Mouse (Mus musculus): ENCODE measurements at regions not wholly inside any gene's neighbourhood (a gene's known extent, or its start where the extent isn't known, plus 50 kb on each side); places are given as distances from the start of the nearest gene placed in this dataset.

GRCm38 (mm10) chr2:138640654-138641053 is 384.3 kb downstream of the Btbd3 start:
- Histone ChIP-seq H3K9ac (no peak overlapping the region), H3K27me3 (ENCODE audit: insufficient read depth, low read length) (no peaks in the 10 kb centered on the region), H3K36me3 (ENCODE audit: insufficient read depth) (no peaks in the 10 kb centered on the region), H3K4me2 (no peak overlapping the region), H3K4me1 (ENCODE audit: insufficient read depth) (no peaks in the 10 kb centered on the region), H3K9me3 (ENCODE audit: low read depth, low read length) (no peaks in the 10 kb centered on the region), H3K27ac (ENCODE audit: low read depth) (no peak overlapping the region), H3K4me3 (ENCODE audit: low read depth, low read length) (no peak overlapping the region)
- no peak for TF ChIP-seq CTCF (IDR thresholded peaks at IDR 0.05; ENCODE audit: low read depth)
- 88% methylated on average over 2 of the region's 2 CpGs for WGBS
- no peak for ATAC-seq (ENCODE audit: insufficient read depth)
- DNase-seq: no peak

DNA sequence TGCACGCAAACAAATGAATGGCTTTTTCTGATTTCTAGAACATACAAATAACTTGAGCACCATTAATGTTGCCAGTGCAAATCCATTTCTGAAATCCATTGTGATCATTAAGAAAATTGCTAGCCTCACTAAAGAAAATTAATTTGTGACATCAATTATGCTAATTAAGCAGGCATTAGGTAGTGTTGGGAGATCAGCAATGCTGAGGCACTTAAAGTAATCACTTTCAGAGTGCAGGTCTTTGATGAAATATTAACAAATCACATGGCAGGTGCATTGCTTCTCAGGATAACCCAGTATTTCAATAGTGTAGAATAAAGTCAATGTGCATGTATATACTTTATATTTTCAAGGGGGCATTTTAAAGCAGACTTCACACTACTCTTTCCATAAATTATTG is 385.0 kb downstream of the Btbd3 start:
- TF ChIP-seq CTCF (IDR thresholded peaks at IDR 0.05; ENCODE audit: low read depth): no peak
- ATAC-seq (ENCODE audit: insufficient read depth): no peak
- Histone ChIP-seq H3K36me3 (ENCODE audit: insufficient read depth) (no peaks in the 10 kb centered on the region), H3K4me2 (no peak overlapping the region), H3K27ac (ENCODE audit: low read depth) (no peak overlapping the region), H3K9me3 (ENCODE audit: low read depth, low read length) (no peaks in the 10 kb centered on the region), H3K4me3 (ENCODE audit: low read depth, low read length) (no peak overlapping the region), H3K9ac (no peak overlapping the region), H3K4me1 (ENCODE audit: insufficient read depth) (no peaks in the 10 kb centered on the region), H3K27me3 (ENCODE audit: insufficient read depth, low read length) (no peaks in the 10 kb centered on the region)
- 97% methylated on average over 1 of the region's 1 CpGs for WGBS
- no peak for DNase-seq

DNA sequence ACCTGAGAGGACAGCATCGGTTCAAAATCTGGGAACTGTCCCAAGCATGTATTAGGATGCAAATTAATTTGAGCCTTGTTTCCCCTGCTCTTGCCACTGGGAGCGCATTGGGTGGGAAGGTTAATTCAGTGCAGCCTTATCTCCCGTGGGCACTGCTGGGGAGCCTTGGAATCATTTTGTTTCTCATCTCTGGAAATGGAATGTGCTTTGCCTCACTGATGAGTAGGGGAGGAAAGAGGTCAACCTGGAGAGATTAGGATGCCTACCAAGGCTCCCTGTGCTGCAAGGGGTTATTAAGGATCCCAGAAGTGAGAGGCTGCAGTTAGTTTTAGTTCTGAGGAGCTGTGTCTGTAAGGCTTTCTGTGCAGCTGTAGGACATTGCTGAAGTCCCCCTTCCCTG is 392.3 kb downstream of the Btbd3 start:
- Histone ChIP-seq H3K27me3 (ENCODE audit: insufficient read depth, low read length) (no peaks in the 10 kb centered on the region), H3K4me3 (ENCODE audit: low read depth, low read length) (no peak overlapping the region), H3K9ac (no peak overlapping the region), H3K36me3 (ENCODE audit: insufficient read depth) (no peaks in the 10 kb centered on the region), H3K9me3 (ENCODE audit: low read depth, low read length) (no peaks in the 10 kb centered on the region), H3K4me2 (no peak overlapping the region), H3K27ac (ENCODE audit: low read depth) (no peak overlapping the region), H3K4me1 (ENCODE audit: insufficient read depth) (no peaks in the 10 kb centered on the region)
- no peak for TF ChIP-seq CTCF (IDR thresholded peaks at IDR 0.05; ENCODE audit: low read depth)
- 57% methylated on average over 3 of the region's 3 CpGs for WGBS
- no peak for DNase-seq
- no peak for ATAC-seq (ENCODE audit: insufficient read depth)

- no peaks in the 10 kb centered on the region for H3K4me1 ChIP-seq (ENCODE audit: insufficient read depth)
- H3K9ac ChIP-seq: no peak overlapping the region
- no peaks in the 10 kb centered on the region for H3K27me3 ChIP-seq (ENCODE audit: insufficient read depth, low read length)
- H3K9me3 ChIP-seq (ENCODE audit: low read depth, low read length): no peaks in the 10 kb centered on the region
- no peaks in the 10 kb centered on the region for H3K36me3 ChIP-seq (ENCODE audit: insufficient read depth)
- no peak for ATAC-seq (ENCODE audit: insufficient read depth)
- no peak overlapping the region for H3K4me2 ChIP-seq
- no peak overlapping the region for H3K27ac ChIP-seq (ENCODE audit: low read depth)
- no peak for TF ChIP-seq CTCF (IDR thresholded peaks at IDR 0.05; ENCODE audit: low read depth)
- DNase-seq: no peak
- no peak overlapping the region for H3K4me3 ChIP-seq (ENCODE audit: low read depth, low read length)
These were observed 403.0 kb downstream of the Btbd3 start for GRCm38 (mm10) chr2:138659376-138659775.

DNA sequence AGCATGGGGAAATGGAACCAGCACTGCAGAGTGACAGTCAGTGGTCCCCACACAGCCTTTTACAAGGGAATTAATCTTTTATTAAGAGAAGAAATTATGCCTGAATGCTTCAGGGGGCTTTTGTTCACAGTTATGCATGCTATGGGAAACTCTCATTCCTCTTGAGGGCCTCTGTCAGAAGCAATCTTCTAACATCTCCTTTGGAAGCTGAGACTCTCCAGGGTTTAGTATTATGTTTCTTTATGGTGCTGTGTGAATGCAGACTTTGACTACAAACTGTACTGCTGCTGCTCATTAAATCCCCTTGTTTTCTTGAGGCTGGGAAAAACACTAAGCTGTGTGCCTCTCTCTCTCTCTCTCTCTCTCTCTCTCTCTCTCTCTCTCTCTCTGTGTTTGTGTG is 413.9 kb downstream of the Btbd3 start:
- no peak overlapping the region for H3K4me2 ChIP-seq
- H3K4me1 ChIP-seq (ENCODE audit: insufficient read depth): no peaks in the 10 kb centered on the region
- H3K9me3 ChIP-seq (ENCODE audit: low read depth, low read length): no peaks in the 10 kb centered on the region
- no peak overlapping the region for H3K27ac ChIP-seq (ENCODE audit: low read depth)
- no peak for TF ChIP-seq CTCF (IDR thresholded peaks at IDR 0.05; ENCODE audit: low read depth)
- H3K4me3 ChIP-seq (ENCODE audit: low read depth, low read length): no peak overlapping the region
- ATAC-seq (ENCODE audit: insufficient read depth) (no peak), DNase-seq (no peak)
- no peak overlapping the region for H3K9ac ChIP-seq
- H3K27me3 ChIP-seq (ENCODE audit: insufficient read depth, low read length): no peaks in the 10 kb centered on the region
- H3K36me3 ChIP-seq (ENCODE audit: insufficient read depth): no peaks in the 10 kb centered on the region

DNA sequence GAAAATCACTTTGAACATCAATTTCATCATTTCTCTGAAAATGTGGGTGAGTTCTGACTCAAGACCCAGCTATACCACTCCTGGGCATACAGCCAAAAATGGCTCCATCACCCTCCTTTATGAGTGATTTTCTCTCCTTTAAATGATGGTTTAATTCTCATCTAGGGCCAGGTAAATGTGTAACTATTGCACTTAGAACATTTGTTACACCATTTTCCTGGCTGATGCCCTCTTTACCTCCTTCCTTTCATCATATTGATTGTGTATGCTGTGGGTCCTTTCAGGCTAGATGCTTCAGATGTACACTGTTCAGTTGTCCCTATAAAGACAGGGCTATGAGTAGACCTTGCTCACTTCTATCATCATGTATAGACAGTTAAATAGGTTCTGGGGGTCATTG is 418.4 kb downstream of the Btbd3 start:
- Histone ChIP-seq H3K4me1 (ENCODE audit: insufficient read depth) (no peaks in the 10 kb centered on the region), H3K9me3 (ENCODE audit: low read depth, low read length) (no peaks in the 10 kb centered on the region), H3K36me3 (ENCODE audit: insufficient read depth) (no peaks in the 10 kb centered on the region), H3K27ac (ENCODE audit: low read depth) (no peak overlapping the region), H3K9ac (no peak overlapping the region), H3K4me2 (no peak overlapping the region), H3K4me3 (ENCODE audit: low read depth, low read length) (no peak overlapping the region), H3K27me3 (ENCODE audit: insufficient read depth, low read length) (no peaks in the 10 kb centered on the region)
- no peak for TF ChIP-seq CTCF (IDR thresholded peaks at IDR 0.05; ENCODE audit: low read depth)
- no peak for DNase-seq
- ATAC-seq (ENCODE audit: insufficient read depth): no peak

- ATAC-seq (ENCODE audit: insufficient read depth) (no peak), DNase-seq (peak; percentile 12)
- Histone ChIP-seq H3K9ac (no peak overlapping the region), H3K27ac (ENCODE audit: low read depth) (no peak overlapping the region), H3K36me3 (ENCODE audit: insufficient read depth) (no peaks in the 10 kb centered on the region), H3K4me3 (ENCODE audit: low read depth, low read length) (no peak overlapping the region), H3K4me2 (no peak overlapping the region), H3K4me1 (ENCODE audit: insufficient read depth) (no peaks in the 10 kb centered on the region), H3K27me3 (ENCODE audit: insufficient read depth, low read length) (no peaks in the 10 kb centered on the region), H3K9me3 (ENCODE audit: low read depth, low read length) (no peaks in the 10 kb centered on the region)
- 65% methylated on average over 3 of the region's 3 CpGs for WGBS
- no peak for TF ChIP-seq CTCF (IDR thresholded peaks at IDR 0.05; ENCODE audit: low read depth)
These were observed 419.1 kb downstream of the Btbd3 start for GRCm38 (mm10) chr2:138675229-138676065.

Measured in lung, embryonic 14.5 days (tissue).